Mouse (Mus musculus): ENCODE measurements around the gene 4933405L10Rik. TPM values are rescaled to one million over a fixed set of nuclear protein-coding genes. Genes with fewer than 3 reads are reported as not detected.

4933405L10Rik gene
- total and polyA plus RNA-seq, 2 experiments, result not detected

- WGBS, result 89% methylated on average over 3 of the region's 3 CpGs
- TF ChIP-seq POLR2A (IDR thresholded peaks at IDR 0.05; ENCODE audit: extremely low read depth, insufficient read depth, low read length), result no peak
- no peak for TF ChIP-seq CTCF (IDR thresholded peaks at IDR 0.05; ENCODE audit: low read depth, low read length)
- no peaks in the 10 kb centered on the region for H3K79me2 ChIP-seq (ENCODE audit: control insufficient read depth, insufficient read depth, low read length)
- H3K4me3 ChIP-seq (ENCODE audit: insufficient read depth, low read depth, low read length), result no peak overlapping the region
- no peak overlapping the region for H3K9ac ChIP-seq (ENCODE audit: low read depth, low read length)
- H3K4me1 ChIP-seq (ENCODE audit: control insufficient read depth, insufficient read depth, low read length), result peaks cover 3% of the 10 kb centered on the region
- H3K36me3 ChIP-seq (ENCODE audit: control insufficient read depth, insufficient read depth, low read length), result no peaks in the 10 kb centered on the region
- no peaks in the 10 kb centered on the region for H3K27me3 ChIP-seq (ENCODE audit: control insufficient read depth, insufficient read depth, low read length)
- DNase-seq (ENCODE audit: extremely low read depth, low read depth, low spot score), result no peak
- H3K27ac ChIP-seq (replicated peaks; ENCODE audit: insufficient read depth, low read depth, low read length), result no peak overlapping the region
Measured at GRCm38 (mm10) chr8:105712286-105712685, 4.8 kb downstream of the 4933405L10Rik start.

- Histone ChIP-seq H3K79me2 (ENCODE audit: control insufficient read depth, insufficient read depth, low read length) (no peaks in the 10 kb centered on the region), H3K4me1 (ENCODE audit: control insufficient read depth, insufficient read depth, low read length) (no peaks in the 10 kb centered on the region), H3K27ac (replicated peaks; ENCODE audit: insufficient read depth, low read depth, low read length) (no peak overlapping the region), H3K36me3 (ENCODE audit: control insufficient read depth, insufficient read depth, low read length) (no peaks in the 10 kb centered on the region), H3K9ac (ENCODE audit: low read depth, low read length) (no peak overlapping the region), H3K4me3 (ENCODE audit: insufficient read depth, low read depth, low read length) (no peak overlapping the region), H3K27me3 (ENCODE audit: control insufficient read depth, insufficient read depth, low read length) (no peaks in the 10 kb centered on the region)
- TF ChIP-seq CTCF (IDR thresholded peaks at IDR 0.05; ENCODE audit: low read depth, low read length) (peak; percentile 78), POLR2A (IDR thresholded peaks at IDR 0.05; ENCODE audit: extremely low read depth, insufficient read depth, low read length) (no peak)
- peak; percentile 64 for DNase-seq (ENCODE audit: extremely low read depth, low read depth, low spot score)
- WGBS, result 6% methylated on average over 3 of the region's 3 CpGs
Measured at GRCm38 (mm10) chr8:105714139-105714538, 6.7 kb downstream of the 4933405L10Rik start.

- WGBS, result 68% methylated on average over 6 of the region's 6 CpGs
- 0 out of 2 replicates have a peak overlapping the region, but pooled peaks have one; percentile 7 for H3K27ac ChIP-seq (replicated peaks; ENCODE audit: insufficient read depth, low read depth, low read length)
- no peaks in the 10 kb centered on the region for H3K79me2 ChIP-seq (ENCODE audit: control insufficient read depth, insufficient read depth, low read length)
- H3K4me1 ChIP-seq (ENCODE audit: control insufficient read depth, insufficient read depth, low read length), result peaks cover 8% of the 10 kb centered on the region
- H3K9ac ChIP-seq (ENCODE audit: low read depth, low read length), result no peak overlapping the region
- TF ChIP-seq CTCF (IDR thresholded peaks at IDR 0.05; ENCODE audit: low read depth, low read length) (no peak), POLR2A (IDR thresholded peaks at IDR 0.05; ENCODE audit: extremely low read depth, insufficient read depth, low read length) (no peak)
- peak; percentile 6 for DNase-seq (ENCODE audit: extremely low read depth, low read depth, low spot score)
- no peaks in the 10 kb centered on the region for H3K36me3 ChIP-seq (ENCODE audit: control insufficient read depth, insufficient read depth, low read length)
- no peak overlapping the region for H3K4me3 ChIP-seq (ENCODE audit: insufficient read depth, low read depth, low read length)
- H3K27me3 ChIP-seq (ENCODE audit: control insufficient read depth, insufficient read depth, low read length), result no peaks in the 10 kb centered on the region
Measured at GRCm38 (mm10) chr8:105715042-105715441, 7.6 kb downstream of the 4933405L10Rik start.

DNA sequence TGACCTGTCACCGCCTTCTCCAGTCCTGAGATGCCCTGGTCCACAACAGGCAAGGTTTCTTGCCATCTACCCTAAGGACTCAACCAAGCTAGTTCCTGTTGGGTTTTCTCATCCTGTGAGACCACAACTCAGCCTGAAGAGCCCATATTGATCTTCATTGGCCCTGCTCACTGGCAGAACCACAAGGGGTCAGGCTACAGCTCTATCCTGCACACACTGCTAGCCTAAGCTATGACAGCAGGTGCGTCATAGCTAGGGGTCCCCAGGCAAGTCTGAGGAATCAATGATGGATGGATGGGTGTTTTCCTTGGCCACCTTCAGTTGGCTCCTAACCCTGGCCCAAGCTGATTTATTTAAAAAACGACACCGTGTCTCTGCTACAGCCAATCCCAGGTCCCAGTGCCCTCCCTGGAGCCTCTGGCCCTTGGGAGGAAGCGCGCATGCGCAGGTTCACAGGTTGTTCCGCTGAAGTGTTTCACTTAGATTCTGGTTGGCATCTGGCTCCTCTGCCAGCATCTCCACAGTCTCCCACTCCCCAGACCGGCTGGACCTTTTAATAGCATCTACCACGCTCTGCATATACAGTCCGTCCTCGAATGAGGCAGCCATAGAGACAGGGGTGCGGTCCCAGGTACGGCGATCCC lies 9.0 kb downstream of the 4933405L10Rik start:
- Histone ChIP-seq H3K27me3 (ENCODE audit: control insufficient read depth, insufficient read depth, low read length) (no peaks in the 10 kb centered on the region), H3K4me3 (ENCODE audit: insufficient read depth, low read depth, low read length) (no peak overlapping the region), H3K79me2 (ENCODE audit: control insufficient read depth, insufficient read depth, low read length) (no peaks in the 10 kb centered on the region), H3K36me3 (ENCODE audit: control insufficient read depth, insufficient read depth, low read length) (no peaks in the 10 kb centered on the region), H3K4me1 (ENCODE audit: control insufficient read depth, insufficient read depth, low read length) (peaks cover 10% of the 10 kb centered on the region), H3K9ac (ENCODE audit: low read depth, low read length) (no peak overlapping the region), H3K27ac (replicated peaks; ENCODE audit: insufficient read depth, low read depth, low read length) (no peak overlapping the region)
- WGBS, result 95% methylated on average over 15 of the region's 15 CpGs
- TF ChIP-seq POLR2A (IDR thresholded peaks at IDR 0.05; ENCODE audit: extremely low read depth, insufficient read depth, low read length) (no peak), CTCF (IDR thresholded peaks at IDR 0.05; ENCODE audit: low read depth, low read length) (0 out of 2 replicates have a peak, but pooled peaks have one; percentile 10)
- DNase-seq (ENCODE audit: extremely low read depth, low read depth, low spot score), result no peak

DNA sequence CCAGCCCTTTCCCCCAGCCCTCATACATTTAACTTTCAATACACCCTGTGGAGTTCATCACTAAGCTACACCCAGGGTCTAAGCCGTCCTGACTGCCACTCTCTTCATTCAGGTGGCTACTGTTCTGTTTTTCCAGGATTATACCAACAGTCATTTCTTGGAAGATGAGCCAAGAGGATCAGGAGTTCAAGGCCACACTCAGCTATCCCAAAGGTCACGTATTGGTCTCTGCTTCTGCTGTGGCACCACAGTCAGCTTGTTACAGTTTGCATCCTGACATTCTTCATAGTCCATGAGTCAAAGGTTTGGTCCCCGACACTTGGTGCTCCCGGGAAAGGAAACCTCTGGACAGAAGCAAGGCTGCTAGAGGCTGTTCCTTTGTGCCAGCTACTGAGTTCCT lies 12.2 kb downstream of the 4933405L10Rik start:
- Histone ChIP-seq H3K27me3 (ENCODE audit: control insufficient read depth, insufficient read depth, low read length) (no peaks in the 10 kb centered on the region), H3K79me2 (ENCODE audit: control insufficient read depth, insufficient read depth, low read length) (no peaks in the 10 kb centered on the region), H3K36me3 (ENCODE audit: control insufficient read depth, insufficient read depth, low read length) (no peaks in the 10 kb centered on the region; the same call in 1 of the 2 replicates), H3K4me1 (ENCODE audit: control insufficient read depth, insufficient read depth, low read length) (peaks cover 10% of the 10 kb centered on the region), H3K9ac (ENCODE audit: low read depth, low read length) (no peak overlapping the region), H3K27ac (replicated peaks; ENCODE audit: insufficient read depth, low read depth, low read length) (peak overlapping the region; percentile 2; the same call in 1 of the 2 replicates), H3K4me3 (ENCODE audit: insufficient read depth, low read depth, low read length) (no peak overlapping the region)
- no peak for TF ChIP-seq CTCF (IDR thresholded peaks at IDR 0.05; ENCODE audit: low read depth, low read length)
- no peak for TF ChIP-seq POLR2A (IDR thresholded peaks at IDR 0.05; ENCODE audit: extremely low read depth, insufficient read depth, low read length)
- whole genome bisulfite sequencing, result 16% methylated on average over 4 of the region's 4 CpGs
- DNase-seq (ENCODE audit: extremely low read depth, low read depth, low spot score), result peak; percentile 70

DNA sequence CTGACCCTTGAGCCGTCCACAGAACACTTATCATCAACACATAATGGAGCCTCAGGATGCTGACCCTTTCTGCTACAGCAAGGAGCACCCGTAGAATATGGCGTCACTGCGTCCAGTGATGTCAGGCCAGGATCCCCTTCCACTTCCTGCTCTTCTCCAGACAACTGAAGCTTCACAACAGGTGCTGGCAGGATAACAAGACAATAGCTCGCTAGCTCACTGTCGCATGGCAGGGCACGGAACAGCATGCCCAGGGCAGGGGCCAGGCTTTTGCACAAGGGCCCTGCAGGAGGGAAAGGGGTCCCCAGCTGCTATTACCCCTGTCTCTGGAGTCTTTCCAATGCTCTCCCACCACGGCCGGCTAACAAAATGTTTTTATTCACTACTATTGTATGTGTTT lies 15.4 kb downstream of the 4933405L10Rik start:
- H3K4me3 ChIP-seq (ENCODE audit: insufficient read depth, low read depth, low read length), result no peak overlapping the region
- no peaks in the 10 kb centered on the region for H3K27me3 ChIP-seq (ENCODE audit: control insufficient read depth, insufficient read depth, low read length)
- H3K36me3 ChIP-seq (ENCODE audit: control insufficient read depth, insufficient read depth, low read length), result no peaks in the 10 kb centered on the region; the same call in 1 of the 2 replicates
- H3K27ac ChIP-seq (replicated peaks; ENCODE audit: insufficient read depth, low read depth, low read length), result no peak overlapping the region
- H3K9ac ChIP-seq (ENCODE audit: low read depth, low read length), result no peak overlapping the region
- no peaks in the 10 kb centered on the region for H3K79me2 ChIP-seq (ENCODE audit: control insufficient read depth, insufficient read depth, low read length)
- 92% methylated on average over 9 of the region's 9 CpGs for WGBS
- DNase-seq (ENCODE audit: extremely low read depth, low read depth, low spot score), result no peak
- H3K4me1 ChIP-seq (ENCODE audit: control insufficient read depth, insufficient read depth, low read length), result peaks cover 10% of the 10 kb centered on the region
- no peak for TF ChIP-seq POLR2A (IDR thresholded peaks at IDR 0.05; ENCODE audit: extremely low read depth, insufficient read depth, low read length)
- TF ChIP-seq CTCF (IDR thresholded peaks at IDR 0.05; ENCODE audit: low read depth, low read length), result no peak
